Mouse (Mus musculus) heart, embryonic 15.5 days (tissue): Measurements from ENCODE around the gene Rasal3. TPM values are rescaled to one million over a fixed set of nuclear protein-coding genes. Genes with fewer than 3 reads are reported as not detected.
A peak's percentile ranks its signal among the peaks of the same experiment; 100 is the strongest.

Experiments used
- ATAC-seq: fragments of 200-750 bp; cut with Nextera tagmentation; replicated peaks from 2 replicates; pipeline ENCODE4 v1.8.0; 2017; ENCODE audit warnings: low read depth, moderate TSS enrichment; ENCODE audit not compliant: insufficient number of reproducible peaks, insufficient read depth, low FRiP score
- H3K27ac ChIP-seq: fragments of 300-500 bp; sonication (generic); 2 replicates; pipeline ENCODE4 v1.5.1; 2015; ENCODE audit warnings: mild to moderate bottlenecking, inconsistent platforms
- H3K27me3 ChIP-seq: fragments of 300-500 bp; sonication (generic); 2 replicates; pipeline ENCODE4 v1.6.1; 2015; ENCODE audit warnings: inconsistent platforms
- H3K36me3 ChIP-seq: fragments of 300-500 bp; sonication (generic); 2 replicates; pipeline ENCODE4 v1.6.1; 2015; ENCODE audit warnings: mild to moderate bottlenecking, inconsistent platforms
- H3K4me1 ChIP-seq: fragments of 300-500 bp; sonication (generic); replicated peaks from 2 replicates; pipeline ENCODE4 v1.6.1; 2015; ENCODE audit warnings: inconsistent platforms
- H3K4me2 ChIP-seq: fragments of 300-500 bp; sonication (generic); 2 replicates; pipeline ENCODE4 v1.6.1; 2015; ENCODE audit warnings: inconsistent platforms, mild to moderate bottlenecking, moderate library complexity
- H3K4me3 ChIP-seq: fragments of 300-500 bp; sonication (generic); 2 replicates; pipeline ENCODE4 v1.5.1; 2015; ENCODE audit warnings: mild to moderate bottlenecking, inconsistent platforms
- H3K9ac ChIP-seq: fragments of 300-500 bp; sonication (generic); 2 replicates; pipeline ENCODE4 v1.6.1; 2015; ENCODE audit warnings: mild to moderate bottlenecking, inconsistent platforms
- H3K9me3 ChIP-seq: fragments of 300-500 bp; sonication (generic); replicated peaks from 2 replicates; pipeline ENCODE4 v1.6.1; 2016; ENCODE audit warnings: inconsistent platforms
- WGBS: fragments of 180-500 bp; shearing (Covaris S2); methylation state at CpG from one replicate; pipeline ENCODE4 v1.1.7; 2015; ENCODE audit warnings: mixed read lengths; 5-methylcytosine and 5-hydroxymethylcytosine counted together
- polyA plus RNA-seq: library from polyadenylated mRNA; unstranded; fragments of >200 nt; fragmentation: Nextera tagmentation; extraction: Ambion mirVana; gene quantifications from 2 replicates; pipeline ENCODE4 v1.2.1, GENCODE M21; 2015

Rasal3 gene
- polyA plus RNA-seq, 1 experiment from 2014 or later = 1.9 TPM

- Histone ChIP-seq H3K4me2 (peak overlapping the region; percentile 99), H3K9me3 (no peaks in the 10 kb centered on the region), H3K27me3 (peaks cover 31% of the 10 kb centered on the region), H3K36me3 (no peaks in the 10 kb centered on the region; the same call in 1 of the 2 replicates), H3K4me1 (peaks cover 39% of the 10 kb centered on the region), H3K9ac (peak overlapping the region; percentile 89), H3K27ac (peak overlapping the region; percentile 88), H3K4me3 (peak overlapping the region; percentile 88)
- ATAC-seq = peak; percentile 43
- WGBS = 1% methylated on average over 32 of the region's 39 CpGs
Measured at GRCm38 (mm10) chr17:32388370-32389100, 14.8 kb downstream of the Rasal3 start.

DNA sequence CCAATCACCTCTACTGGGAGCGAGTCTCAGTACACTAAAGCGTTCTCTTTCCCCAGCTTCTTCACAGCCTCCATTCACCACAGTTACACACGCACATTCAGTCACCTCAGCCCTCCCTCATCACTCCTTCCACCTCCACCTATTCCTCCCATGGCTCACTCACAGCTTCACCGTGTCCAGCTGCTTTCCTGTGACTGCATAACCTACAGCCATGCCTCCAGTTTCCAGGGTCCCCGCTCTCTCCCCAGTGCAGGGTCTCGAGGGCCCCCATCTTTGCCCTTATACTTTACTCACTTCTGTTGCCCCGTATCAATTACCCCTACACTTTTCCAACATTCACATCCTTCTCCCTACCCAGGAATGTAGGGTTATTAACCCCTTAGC is 15.4 kb downstream of the Rasal3 start:
- 46% methylated on average over 7 of the region's 7 CpGs for WGBS
- H3K27ac ChIP-seq = no peak overlapping the region
- H3K27me3 ChIP-seq = peaks cover 25% of the 10 kb centered on the region

GRCm38 (mm10) chr17:32386659-32387432 is 16.5 kb downstream of the Rasal3 start:
- Histone ChIP-seq H3K27ac (no peak overlapping the region), H3K27me3 (peaks cover 16% of the 10 kb centered on the region), H3K9me3 (no peaks in the 10 kb centered on the region), H3K4me3 (no peak overlapping the region), H3K36me3 (no peaks in the 10 kb centered on the region; the same call in 1 of the 2 replicates), H3K4me1 (peaks cover 40% of the 10 kb centered on the region), H3K4me2 (no peak overlapping the region), H3K9ac (no peak overlapping the region)
- 70% methylated on average over 9 of the region's 9 CpGs for WGBS
- ATAC-seq = no peak

More for the DNA sequence above, 15.4 kb downstream of the Rasal3 start:
- Histone ChIP-seq H3K36me3 (no peaks in the 10 kb centered on the region; the same call in 1 of the 2 replicates), H3K4me1 (peaks cover 45% of the 10 kb centered on the region), H3K4me3 (peak overlapping the region; percentile 88), H3K9me3 (no peaks in the 10 kb centered on the region), H3K4me2 (peak overlapping the region; percentile 99), H3K9ac (peak overlapping the region; percentile 89)
- no peak for ATAC-seq

- H3K4me3 ChIP-seq = no peak overlapping the region
- no peak overlapping the region for H3K9ac ChIP-seq
- no peaks in the 10 kb centered on the region for H3K27me3 ChIP-seq
- peaks cover 4% of the 10 kb centered on the region; the same call in 1 of the 2 replicates for H3K36me3 ChIP-seq
- H3K9me3 ChIP-seq = no peaks in the 10 kb centered on the region
- H3K4me1 ChIP-seq = peaks cover 31% of the 10 kb centered on the region
- ATAC-seq = no peak
- peak overlapping the region; percentile 64 for H3K27ac ChIP-seq
- 61% methylated on average over 5 of the region's 5 CpGs for WGBS
- peak overlapping the region; percentile 24; the same call in 1 of the 2 replicates for H3K4me2 ChIP-seq
Measured at GRCm38 (mm10) chr17:32383661-32384060, 19.7 kb downstream of the Rasal3 start.

DNA sequence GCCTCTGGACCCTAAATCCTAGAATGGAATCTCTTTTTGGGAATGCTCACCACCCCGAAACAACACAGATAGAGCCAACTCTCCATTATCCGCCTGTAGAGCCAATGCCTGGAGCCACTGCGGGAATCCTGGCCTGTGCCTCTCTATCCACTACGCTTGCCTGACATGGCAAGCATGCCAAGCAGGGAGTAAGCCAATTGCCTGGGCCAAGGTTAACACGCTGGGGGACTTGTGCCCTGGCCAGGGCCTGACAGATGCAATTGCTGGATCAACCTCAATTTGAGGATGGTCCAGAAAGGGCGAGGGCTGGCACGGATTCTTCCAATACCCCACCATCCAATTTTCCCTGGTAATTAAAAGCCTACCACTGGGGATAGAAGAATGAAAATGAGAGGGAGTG is 20.8 kb downstream of the Rasal3 start:
- Histone ChIP-seq H3K27ac (no peak overlapping the region), H3K36me3 (peaks cover 7% of the 10 kb centered on the region; the same call in 1 of the 2 replicates), H3K4me3 (no peak overlapping the region), H3K4me1 (peaks cover 22% of the 10 kb centered on the region), H3K9ac (no peak overlapping the region), H3K27me3 (no peaks in the 10 kb centered on the region), H3K9me3 (no peaks in the 10 kb centered on the region), H3K4me2 (no peak overlapping the region)
- WGBS = 92% methylated on average over 7 of the region's 7 CpGs
- ATAC-seq = no peak

DNA sequence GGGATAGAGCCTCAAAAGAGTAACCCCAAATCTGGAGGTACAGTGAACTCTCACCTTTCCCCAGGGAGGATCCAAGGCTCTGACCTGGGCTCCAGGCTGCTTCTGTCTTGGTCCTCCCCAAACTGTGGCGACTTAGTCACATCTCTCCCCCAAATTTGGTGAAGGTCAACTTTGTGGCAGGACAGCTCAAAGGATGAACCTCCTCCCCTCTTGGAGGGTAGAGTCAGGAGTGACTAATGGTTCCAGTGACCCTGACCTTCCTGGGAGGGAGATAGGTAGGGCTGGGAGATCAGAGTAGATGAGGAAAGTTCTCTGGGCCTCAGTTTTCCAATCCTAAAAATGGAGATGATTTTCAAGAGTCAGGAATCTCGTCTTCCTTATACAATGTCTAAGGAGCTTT is 24.6 kb downstream of the Rasal3 start:
- H3K4me1 ChIP-seq = peaks cover 9% of the 10 kb centered on the region
- no peak for ATAC-seq
- H3K4me3 ChIP-seq = no peak overlapping the region
- WGBS = 65% methylated on average over 2 of the region's 2 CpGs
- H3K9me3 ChIP-seq = no peaks in the 10 kb centered on the region
- no peak overlapping the region for H3K4me2 ChIP-seq
- H3K27ac ChIP-seq = no peak overlapping the region
- no peaks in the 10 kb centered on the region for H3K27me3 ChIP-seq
- H3K9ac ChIP-seq = no peak overlapping the region
- peaks cover 12% of the 10 kb centered on the region; the same call in 1 of the 2 replicates for H3K36me3 ChIP-seq

- no peak overlapping the region for H3K4me3 ChIP-seq
- H3K27ac ChIP-seq = no peak overlapping the region
- H3K4me2 ChIP-seq = no peak overlapping the region
- no peaks in the 10 kb centered on the region for H3K9me3 ChIP-seq
- no peak for ATAC-seq
- no peaks in the 10 kb centered on the region for H3K27me3 ChIP-seq
- no peaks in the 10 kb centered on the region for H3K4me1 ChIP-seq
- WGBS = 79% methylated on average over 9 of the region's 9 CpGs
- no peak overlapping the region for H3K9ac ChIP-seq
- peaks cover 12% of the 10 kb centered on the region; the same call in 1 of the 2 replicates for H3K36me3 ChIP-seq
Measured at GRCm38 (mm10) chr17:32377137-32377536, 26.2 kb downstream of the Rasal3 start.

GRCm38 (mm10) chr17:32376475-32376874 is 26.9 kb downstream of the Rasal3 start:
- 92% methylated on average over 15 of the region's 15 CpGs for WGBS
- peaks cover 12% of the 10 kb centered on the region; the same call in 1 of the 2 replicates for H3K36me3 ChIP-seq
- no peaks in the 10 kb centered on the region for H3K9me3 ChIP-seq
- no peak for ATAC-seq
- H3K27ac ChIP-seq = no peak overlapping the region
- H3K9ac ChIP-seq = no peak overlapping the region
- H3K4me1 ChIP-seq = no peaks in the 10 kb centered on the region
- H3K27me3 ChIP-seq = no peaks in the 10 kb centered on the region
- H3K4me3 ChIP-seq = no peak overlapping the region
- no peak overlapping the region for H3K4me2 ChIP-seq

DNA sequence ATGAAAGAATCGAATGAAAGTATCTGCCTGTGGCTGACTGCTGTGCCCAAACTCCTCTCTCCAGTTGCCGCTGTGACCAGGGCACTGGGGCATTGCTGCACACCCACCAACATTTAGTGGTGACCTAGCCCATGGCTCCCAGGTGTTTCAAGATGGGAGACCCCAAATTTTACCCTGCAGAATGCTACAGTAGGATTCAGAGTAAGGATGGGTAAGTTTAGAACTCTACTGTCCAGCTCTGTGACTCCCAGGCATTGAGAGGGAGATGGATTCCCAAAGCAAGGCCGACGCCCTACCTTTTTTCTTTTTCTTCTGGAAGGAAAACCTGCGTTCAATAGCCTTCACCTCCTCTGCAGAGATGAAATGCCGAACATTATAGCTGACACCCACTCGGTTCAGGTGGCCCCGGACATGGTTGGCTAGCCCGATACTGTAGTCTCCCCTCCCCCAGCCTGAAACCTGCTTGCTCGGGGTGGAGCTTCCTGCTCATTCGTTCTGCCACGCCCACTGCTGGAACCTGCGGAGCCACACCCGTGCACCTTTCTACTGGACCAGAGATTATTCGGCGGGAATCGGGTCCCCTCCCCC is 34.3 kb downstream of the Rasal3 start:
- Histone ChIP-seq H3K27ac (no peak overlapping the region), H3K4me2 (peak overlapping the region; percentile 56), H3K4me3 (peak overlapping the region; percentile 36), H3K9ac (no peak overlapping the region), H3K27me3 (no peaks in the 10 kb centered on the region), H3K36me3 (no peaks in the 10 kb centered on the region), H3K4me1 (peaks cover 14% of the 10 kb centered on the region), H3K9me3 (no peaks in the 10 kb centered on the region)
- ATAC-seq = no peak
- 19% methylated on average over 13 of the region's 17 CpGs for WGBS

DNA sequence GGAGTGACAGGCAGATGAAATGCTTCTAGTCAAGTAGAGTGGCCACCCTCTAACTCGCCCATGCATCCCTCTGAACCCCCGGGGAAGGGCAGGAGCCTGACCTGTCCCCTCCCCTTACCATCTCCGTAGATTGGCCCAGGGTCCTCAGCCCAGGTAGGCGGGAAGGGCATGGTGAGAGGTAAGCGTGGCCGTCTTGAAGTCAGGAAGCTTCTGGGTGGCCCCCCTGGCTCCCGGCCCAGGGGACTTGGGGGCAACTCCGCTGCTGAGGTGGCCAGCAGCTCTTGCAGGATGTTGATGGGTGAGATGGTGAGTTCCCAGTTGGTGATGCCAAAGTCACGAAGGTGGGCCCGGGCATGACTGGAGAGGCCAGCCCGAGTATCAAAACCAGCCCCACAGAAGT is 35.7 kb downstream of the Rasal3 start:
- no peaks in the 10 kb centered on the region for H3K36me3 ChIP-seq
- H3K27me3 ChIP-seq = no peaks in the 10 kb centered on the region
- no peak overlapping the region for H3K27ac ChIP-seq
- ATAC-seq = no peak
- H3K9ac ChIP-seq = no peak overlapping the region
- WGBS = 88% methylated on average over 11 of the region's 11 CpGs
- no peak overlapping the region for H3K4me3 ChIP-seq
- peaks cover 23% of the 10 kb centered on the region for H3K4me1 ChIP-seq
- no peak overlapping the region for H3K4me2 ChIP-seq
- no peaks in the 10 kb centered on the region for H3K9me3 ChIP-seq

- Histone ChIP-seq H3K36me3 (peaks cover 22% of the 10 kb centered on the region), H3K9me3 (no peaks in the 10 kb centered on the region), H3K27ac (no peak overlapping the region), H3K9ac (no peak overlapping the region), H3K4me1 (peaks cover 32% of the 10 kb centered on the region), H3K4me2 (peak overlapping the region; percentile 77; the same call in 1 of the 2 replicates), H3K4me3 (no peak overlapping the region), H3K27me3 (no peaks in the 10 kb centered on the region)
- 58% methylated on average over 1 of the region's 1 CpGs for WGBS
- no peak for ATAC-seq
Measured at GRCm38 (mm10) chr17:32365296-32365695, 38.1 kb downstream of the Rasal3 start.
